Mouse (Mus musculus) heart, adult 9 months (tissue): ENCODE measurements at regions not wholly inside any gene's neighbourhood (a gene's known extent, or its start where the extent isn't known, plus 50 kb on each side); places are given as distances from the start of the nearest gene placed in this dataset.
A peak's percentile ranks its signal among the peaks of the same experiment; 100 is the strongest.

ENCODE experiments used
- DNase-seq, 2 experiments: peaks; one replicate each; pipeline ENCODE4 v3.0.0; 2022; ENCODE audit warnings: low spot score in 2 of 2

- DNase-seq, result no peak
These were observed 104.6 kb upstream of the 1700056E22Rik start for GRCm38 (mm10) chr1:184138661-184139060.

GRCm38 (mm10) chr1:184130897-184131296 is 96.8 kb upstream of the 1700056E22Rik start:
- no peak for DNase-seq

GRCm38 (mm10) chr1:184127321-184127720 is 93.2 kb upstream of the 1700056E22Rik start:
- DNase-seq, result peak in 1 of 2 experiments; percentile 7

- DNase-seq, result no peak
These were observed 92.8 kb upstream of the 1700056E22Rik start for GRCm38 (mm10) chr1:184126909-184127308.
